Mouse (Mus musculus): Measurements from ENCODE around the gene Ramp3. TPM values are rescaled to one million over a fixed set of nuclear protein-coding genes. Genes with fewer than 3 reads are reported as not detected.

Gene Ramp3
- total RNA-seq, 2 experiments from 2014 or later: 9.9 to 12.9 TPM

- DNase-seq (ENCODE audit: low spot score in 2 of 2): no peak
Observed at GRCm38 (mm10) chr11:6669041-6669440, 10.7 kb downstream of the Ramp3 start.

- DNase-seq (ENCODE audit: low spot score in 2 of 2): no peak
Observed at GRCm38 (mm10) chr11:6670044-6670443, 11.7 kb downstream of the Ramp3 start.

DNA sequence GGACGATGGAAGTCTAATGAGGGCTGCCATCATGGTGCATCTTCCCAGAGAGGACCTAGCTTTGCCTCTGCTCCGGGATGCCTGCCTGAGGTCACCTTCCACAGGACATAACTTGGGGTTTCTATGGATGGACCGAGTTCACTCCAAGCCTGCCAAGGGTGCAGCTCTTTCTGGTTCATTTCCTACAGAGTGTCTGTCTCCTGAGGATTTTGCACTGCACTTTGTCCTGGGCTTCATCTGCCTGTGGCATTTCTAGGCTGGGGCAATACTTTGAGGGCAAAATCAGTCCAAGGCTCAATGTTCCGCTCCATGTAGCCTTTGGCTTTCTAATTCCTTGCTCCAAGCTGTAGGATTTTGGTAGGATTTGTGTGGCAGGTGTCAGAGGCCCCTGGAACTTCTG is 12.5 kb downstream of the Ramp3 start:
- no peak for DNase-seq (ENCODE audit: low spot score in 2 of 2)

- DNase-seq (ENCODE audit: low spot score in 2 of 2): no peak
Observed at GRCm38 (mm10) chr11:6674701-6675100, 16.4 kb downstream of the Ramp3 start.

DNA sequence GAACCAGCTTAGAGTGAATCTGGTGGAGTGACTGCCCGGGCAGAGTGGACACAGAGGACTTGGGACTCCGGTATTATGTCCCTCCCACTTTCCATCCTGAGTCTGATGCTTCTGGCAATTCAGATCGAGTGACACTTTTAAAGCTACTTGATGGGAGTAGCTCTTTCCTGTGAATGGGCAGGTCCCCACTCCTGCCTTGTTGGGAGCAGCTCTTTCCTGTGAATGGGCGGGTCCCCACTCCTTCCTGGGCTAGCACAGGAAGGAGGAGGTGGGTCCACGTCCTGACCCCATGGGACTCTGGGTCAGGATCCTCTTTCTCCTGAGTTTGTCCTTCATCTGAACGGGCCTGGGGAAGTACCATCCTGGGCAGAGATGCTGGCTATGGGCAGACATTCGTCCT is 17.1 kb downstream of the Ramp3 start:
- DNase-seq (ENCODE audit: low spot score in 2 of 2): no peak

- DNase-seq (ENCODE audit: low spot score in 2 of 2): no peak
Observed at GRCm38 (mm10) chr11:6676641-6677040, 18.3 kb downstream of the Ramp3 start.

- DNase-seq (ENCODE audit: low spot score in 2 of 2): no peak
Observed at GRCm38 (mm10) chr11:6677530-6677929, 19.2 kb downstream of the Ramp3 start.

GRCm38 (mm10) chr11:6679694-6680396 is 21.5 kb downstream of the Ramp3 start:
- no peak for DNase-seq (ENCODE audit: low spot score in 2 of 2)

DNA sequence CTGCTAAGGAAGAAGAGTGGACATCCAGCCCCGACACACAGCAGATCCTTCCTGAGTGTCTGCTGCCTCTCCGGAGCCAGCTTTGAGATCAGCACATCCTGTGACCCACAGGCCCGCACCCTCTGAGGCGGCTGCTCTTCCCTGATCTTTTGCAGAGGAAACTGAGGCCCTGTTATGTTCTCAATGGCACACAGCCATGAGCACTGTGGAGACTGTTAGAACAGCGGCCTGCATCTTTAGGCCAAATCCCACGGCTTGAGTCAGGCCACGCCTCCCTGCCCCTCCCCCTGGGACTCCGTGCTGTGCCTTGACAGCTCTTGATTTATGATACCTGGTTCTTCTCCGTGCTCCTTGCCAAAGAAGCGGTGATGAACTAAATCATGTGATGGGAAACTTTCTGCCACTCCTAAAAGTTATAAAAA is 22.1 kb downstream of the Ramp3 start:
- DNase-seq (ENCODE audit: low spot score in 2 of 2): no peak

- no peak for DNase-seq (ENCODE audit: low spot score in 2 of 2)
Observed at GRCm38 (mm10) chr11:6684741-6685140, 26.4 kb downstream of the Ramp3 start.

- DNase-seq (ENCODE audit: low spot score in 2 of 2): no peak
Observed at GRCm38 (mm10) chr11:6688888-6689287, 30.6 kb downstream of the Ramp3 start.

DNA sequence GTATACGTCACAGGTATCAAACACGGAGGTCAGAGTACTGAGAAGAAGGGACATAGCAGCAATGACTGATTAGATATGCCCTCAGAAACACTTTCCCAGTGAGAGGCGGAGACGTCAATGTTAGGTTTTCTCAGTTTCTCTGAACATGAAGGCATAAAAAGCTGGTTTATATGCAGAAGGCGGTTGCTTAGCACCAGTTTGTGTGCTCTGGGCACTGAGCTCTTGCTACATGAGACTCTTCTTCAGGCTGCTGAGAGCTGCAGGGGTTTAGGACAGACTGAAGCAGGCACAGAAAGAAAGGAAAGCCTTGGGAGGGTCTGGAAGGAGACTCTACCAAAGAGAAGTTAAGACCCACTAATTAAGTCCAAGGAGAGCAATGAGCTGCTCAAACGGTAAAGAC is 34.0 kb downstream of the Ramp3 start:
- no peak for DNase-seq (ENCODE audit: low spot score in 2 of 2)

DNA sequence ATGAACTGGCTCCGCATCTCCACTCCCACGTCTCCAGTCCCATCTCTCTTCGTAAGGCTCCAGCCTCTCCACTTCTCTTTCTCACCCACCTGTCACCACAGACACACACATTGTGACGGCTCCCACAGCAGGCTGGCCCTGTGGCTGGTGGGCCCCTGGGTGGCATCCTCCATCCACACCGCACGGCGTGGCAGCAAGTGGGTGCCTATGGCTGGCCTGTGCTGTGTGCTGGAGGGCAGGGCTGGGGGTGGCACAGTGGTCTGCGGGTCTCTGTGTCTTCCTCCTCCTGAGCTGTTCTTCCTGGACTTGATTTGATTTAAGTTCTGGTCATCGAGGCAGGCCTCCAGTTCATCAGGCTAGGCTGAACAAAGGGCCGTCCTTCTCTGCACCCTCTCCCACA is 35.8 kb downstream of the Ramp3 start:
- DNase-seq (ENCODE audit: low spot score in 2 of 2): no peak

DNA sequence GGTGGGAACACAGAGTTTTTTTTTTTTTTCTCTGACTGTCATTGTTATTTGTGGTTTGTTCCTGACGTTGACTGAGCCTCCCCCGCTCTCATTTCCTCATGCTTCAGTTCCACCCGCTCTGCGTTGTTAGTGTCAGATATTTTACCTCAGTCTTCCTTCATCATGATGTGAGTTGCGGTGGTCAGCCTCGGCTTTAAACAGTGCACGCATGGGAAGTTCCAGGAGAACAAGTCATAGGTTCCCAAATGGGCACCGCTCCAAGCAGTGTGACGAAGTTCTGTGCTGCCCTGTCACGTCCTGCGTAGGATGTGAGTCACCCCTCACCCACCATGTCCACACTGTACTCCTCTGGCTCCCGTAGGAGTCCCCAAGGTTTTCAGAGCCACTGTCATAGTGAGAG is 36.9 kb downstream of the Ramp3 start:
- no peak for DNase-seq (ENCODE audit: low spot score in 2 of 2)

DNA sequence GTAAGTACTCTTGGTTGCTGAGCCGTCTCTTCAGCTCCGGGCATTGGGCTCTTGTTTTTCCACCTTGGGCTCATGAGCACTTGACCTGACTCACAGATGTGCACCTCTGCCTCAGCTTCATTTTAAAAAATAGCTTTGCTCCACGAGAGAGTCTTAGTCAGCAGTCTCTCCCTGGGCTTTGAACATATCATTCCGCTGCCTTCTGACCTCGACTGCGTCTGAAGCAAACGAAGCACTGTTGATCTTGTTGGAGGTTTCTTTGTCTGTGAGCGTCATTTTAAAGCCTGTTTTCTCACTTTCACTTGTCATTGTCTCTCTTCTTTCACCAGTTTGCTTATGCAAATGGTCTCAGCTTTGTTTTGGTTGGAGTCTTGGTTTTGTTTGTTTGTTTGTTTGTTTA is 38.2 kb downstream of the Ramp3 start:
- no peak for DNase-seq (ENCODE audit: low spot score in 2 of 2)

GRCm38 (mm10) chr11:6697751-6698150 is 39.4 kb downstream of the Ramp3 start:
- DNase-seq (ENCODE audit: low spot score in 2 of 2): no peak

DNA sequence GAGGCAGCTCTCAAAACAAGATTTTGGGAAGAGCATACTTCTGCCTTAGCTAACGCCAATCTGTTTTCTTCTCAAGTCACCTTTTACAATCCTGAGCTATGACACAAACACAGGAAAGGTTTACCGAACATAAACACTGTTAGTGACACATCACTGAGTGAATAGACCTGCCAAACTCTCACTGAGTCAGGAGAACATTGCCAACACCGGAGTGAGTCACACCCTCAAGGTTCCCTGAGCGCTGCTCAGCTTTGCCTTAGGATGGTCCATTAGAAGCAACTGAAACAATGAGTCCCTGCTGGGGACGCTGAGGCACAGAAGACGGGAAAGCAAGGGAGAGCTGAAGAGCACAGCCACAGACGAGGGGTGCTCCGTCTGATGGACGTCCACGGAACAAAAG is 40.0 kb downstream of the Ramp3 start:
- DNase-seq (ENCODE audit: low spot score in 2 of 2): no peak

- no peak for DNase-seq (ENCODE audit: low spot score in 2 of 2)
Observed at GRCm38 (mm10) chr11:6702258-6702657, 43.9 kb downstream of the Ramp3 start.

DNA sequence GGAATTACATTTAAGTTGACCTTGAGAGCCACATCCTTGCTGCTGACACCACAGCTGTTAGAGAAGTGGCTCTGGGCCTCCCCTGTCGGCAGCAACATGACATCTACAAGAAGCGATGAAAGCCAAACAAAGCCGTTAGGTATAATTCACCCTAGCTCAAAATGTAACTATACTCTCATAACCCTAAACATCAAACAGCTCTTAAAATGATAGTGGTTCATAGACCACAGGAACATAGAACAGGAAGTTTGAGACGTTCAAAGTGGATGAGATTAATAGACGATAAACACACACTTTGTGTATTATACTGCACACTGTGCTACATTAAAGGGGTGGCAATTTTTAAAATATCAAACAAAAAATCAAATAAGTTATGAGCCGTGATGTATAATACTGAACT is 46.5 kb downstream of the Ramp3 start:
- DNase-seq (ENCODE audit: low spot score in 2 of 2): no peak

GRCm38 (mm10) chr11:6705516-6705915 is 47.2 kb downstream of the Ramp3 start:
- DNase-seq (ENCODE audit: low spot score in 2 of 2): no peak

- no peak for DNase-seq (ENCODE audit: low spot score in 2 of 2)
Observed at GRCm38 (mm10) chr11:6706796-6707195, 48.5 kb downstream of the Ramp3 start.

DNA sequence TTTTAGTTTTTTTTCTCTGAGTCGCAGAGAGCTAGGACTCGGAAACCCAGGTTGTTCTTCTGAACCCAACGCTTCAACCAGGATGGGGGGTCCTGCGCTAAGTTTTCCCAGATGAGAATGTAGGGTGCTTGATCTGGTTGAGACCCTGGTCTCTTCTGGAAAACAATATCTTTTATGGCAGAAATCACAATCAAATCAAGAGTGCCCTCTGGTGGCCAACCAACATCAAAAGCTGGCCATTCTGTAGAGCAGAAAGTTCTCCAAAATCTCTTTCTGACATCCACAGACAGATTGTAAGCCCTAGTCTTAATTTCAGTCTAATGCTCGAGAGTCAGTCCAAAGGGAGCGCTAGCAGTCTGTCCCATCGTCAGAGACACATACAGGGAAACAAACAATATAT is 50.1 kb downstream of the Ramp3 start:
- DNase-seq (ENCODE audit: low spot score in 2 of 2): no peak

DNA sequence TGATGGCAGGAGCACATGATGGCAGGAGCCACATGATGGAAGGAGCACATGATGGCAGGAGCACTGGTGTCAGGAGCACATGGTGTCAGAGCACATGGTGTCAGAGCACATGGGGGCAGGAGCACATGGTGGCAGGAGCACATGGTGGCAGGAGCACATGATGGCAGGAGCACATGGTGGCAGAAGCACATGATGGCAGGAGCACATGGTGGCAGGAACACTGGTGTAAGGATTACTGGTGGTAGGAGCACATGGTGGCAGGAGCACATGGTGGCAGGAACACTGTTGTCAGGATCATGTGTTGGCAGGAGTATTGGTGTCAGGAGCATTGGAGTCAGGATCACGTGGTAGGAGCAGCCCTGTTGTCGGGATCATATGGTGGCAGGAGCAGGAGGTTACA is 52.1 kb downstream of the Ramp3 start:
- no peak for DNase-seq (ENCODE audit: low spot score in 2 of 2)

DNA sequence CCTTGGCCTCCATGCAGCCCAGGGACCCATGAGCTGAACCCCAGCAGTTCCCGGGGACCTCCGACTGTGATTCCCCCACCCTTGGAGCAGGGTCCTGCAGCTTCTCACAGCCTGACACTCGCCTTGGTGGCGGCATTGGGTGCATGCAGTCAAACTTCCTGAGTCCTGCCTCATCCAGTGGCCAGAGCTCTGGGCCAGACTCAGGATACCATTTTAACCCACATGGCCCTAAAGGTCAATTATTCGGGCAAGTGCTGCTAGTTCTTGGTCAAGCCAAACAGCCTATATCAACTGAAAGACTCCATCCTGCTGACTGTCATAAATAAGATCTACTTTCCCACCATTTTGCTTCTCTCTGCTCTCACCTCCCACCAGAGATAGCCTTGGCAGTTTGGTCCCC is 62.4 kb downstream of the Ramp3 start:
- DNase-seq (ENCODE audit: low spot score in 2 of 2): no peak
